Mouse (Mus musculus) kidney, adult 2 months (tissue): Measurements from ENCODE around the gene Dqx1.

ENCODE experiments used
- CTCF ChIP-seq: fragments of 200-500 bp; conservative IDR thresholded peaks from 2 replicates; pipeline ENCODE4 v1.5.1; 2011; ENCODE audit warnings: low read depth, mild to moderate bottlenecking, control low read depth, low read length, moderate library complexity, mixed read lengths; ENCODE audit not compliant: insufficient read depth, insufficient read length
- POLR2A ChIP-seq: fragments of 200-500 bp; IDR thresholded peaks from one replicate; pipeline ENCODE4 v1.6.1; 2011; ENCODE audit warnings: low read depth, low read length, control low read depth

DNA sequence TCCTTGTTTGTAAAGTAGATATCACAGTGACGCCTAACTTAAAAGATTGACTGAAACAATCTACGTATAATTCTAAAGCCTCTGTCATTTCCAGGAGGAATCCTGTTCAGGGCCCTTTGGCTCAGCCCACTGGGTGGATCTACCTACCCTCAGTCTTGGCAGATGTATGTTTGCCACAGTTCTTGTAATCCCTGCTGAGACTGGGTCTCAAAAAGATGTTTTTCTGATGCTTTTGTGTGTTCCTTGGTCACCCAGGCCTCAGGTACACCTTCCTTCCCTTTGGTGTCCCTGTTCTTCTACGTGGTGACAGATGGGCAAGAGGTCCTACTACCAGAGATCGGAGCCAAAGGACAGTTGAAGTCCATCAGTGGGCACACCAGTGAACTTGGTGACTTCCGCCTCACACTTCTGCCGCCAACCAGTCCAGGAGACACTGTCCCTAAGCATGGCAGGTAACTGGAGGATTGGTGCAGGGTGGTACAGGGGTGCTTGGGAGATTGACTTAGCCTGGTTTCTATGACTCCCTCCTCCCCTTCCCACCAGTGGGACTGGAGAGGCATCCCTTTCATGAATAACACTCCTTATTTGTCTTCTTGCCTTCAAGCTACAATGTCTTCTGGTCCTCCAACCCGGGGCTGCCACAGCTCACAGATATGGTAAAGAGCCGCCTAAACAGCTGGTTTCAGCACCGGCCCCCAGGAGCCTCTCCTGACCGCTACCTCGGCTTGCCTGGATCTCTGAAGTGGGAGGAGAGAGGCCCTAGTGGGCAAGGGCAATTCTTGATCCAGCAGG is 58.9 kb downstream of the Dqx1 start:
- no peak for TF ChIP-seq POLR2A
- TF ChIP-seq CTCF: no peak
